Mouse (Mus musculus) forebrain, embryonic 11.5 days (tissue): ENCODE results near the gene Dctn2. TPM values are rescaled to one million over a fixed set of nuclear protein-coding genes. Genes with fewer than 3 reads are reported as not detected.
"Not testable (repeated sequence)": the region's sequence is repeated elsewhere in the genome, so short reads cannot be mapped to it uniquely, and the experiment has no call there.

Experiments used
- ATAC-seq: fragments of 200-750 bp; cut with Nextera tagmentation; replicated peaks from 2 replicates; pipeline ENCODE4 v1.8.0; 2017; ENCODE audit warnings: moderate TSS enrichment; ENCODE audit not compliant: low FRiP score
- DNase-seq: peaks from one replicate; pipeline ENCODE4 v3.0.0-alpha.2; 2017; ENCODE audit warnings: low spot score
- H3K27ac ChIP-seq: fragments of 300-500 bp; sonication (generic); 2 replicates; pipeline ENCODE4 v1.5.1; 2014; ENCODE audit warnings: low read depth, low read length
- H3K27me3 ChIP-seq: fragments of 300-500 bp; sonication (generic); 2 replicates; pipeline ENCODE4 v1.6.1; 2014; ENCODE audit warnings: mild to moderate bottlenecking, low read length, mixed read lengths; ENCODE audit not compliant: control insufficient read depth, insufficient read depth
- H3K36me3 ChIP-seq: fragments of 300-500 bp; sonication (generic); 2 replicates; pipeline ENCODE4 v1.6.1; 2014; ENCODE audit warnings: mild to moderate bottlenecking, low read length, moderate library complexity, mixed read lengths; ENCODE audit not compliant: control insufficient read depth, insufficient read depth
- H3K4me1 ChIP-seq: fragments of 300-500 bp; sonication (generic); replicated peaks from 2 replicates; pipeline ENCODE4 v1.6.1; 2014; ENCODE audit warnings: low read length, mixed read lengths; ENCODE audit not compliant: control insufficient read depth, insufficient read depth
- H3K4me2 ChIP-seq: fragments of 300-500 bp; sonication (generic); 2 replicates; pipeline ENCODE4 v1.6.1; 2014; ENCODE audit warnings: low read depth, mild to moderate bottlenecking, low read length, moderate library complexity, mixed read lengths; ENCODE audit not compliant: severe bottlenecking
- H3K4me3 ChIP-seq: fragments of 300-500 bp; sonication (generic); 2 replicates; pipeline ENCODE4 v1.5.1; 2014; ENCODE audit warnings: low read depth, low read length
- H3K9ac ChIP-seq: fragments of 300-500 bp; sonication (generic); 2 replicates; pipeline ENCODE4 v1.6.1; 2014; ENCODE audit warnings: low read length
- H3K9me3 ChIP-seq: fragments of 300-500 bp; sonication (generic); 2 replicates; pipeline ENCODE4 v1.6.1; 2016; ENCODE audit warnings: low read length, mixed read lengths; ENCODE audit not compliant: control insufficient read depth
- WGBS: fragments of 180-500 bp; shearing (Covaris S2); extraction: QIAGEN DNeasy Blood & Tissue Kit; methylation state at CpG from one replicate; pipeline ENCODE4 v1.1.7; 2014; 5-methylcytosine and 5-hydroxymethylcytosine counted together
- polyA plus RNA-seq: library from polyadenylated mRNA; unstranded; fragments of >200 nt; fragmentation: Nextera tagmentation; extraction: Ambion mirVana; gene quantifications from 2 replicates; pipeline ENCODE4 v1.2.1, GENCODE M21; 2014

Dctn2 gene
- polyA plus RNA-seq, 1 experiment from 2014 or later: 202 TPM

GRCm38 (mm10) chr10:127310523-127311475, 44.6 kb downstream of the Dctn2 start:
- Histone ChIP-seq H3K27me3 (no peaks in the 10 kb centered on the region), H3K36me3 (peaks cover 7% of the 10 kb centered on the region; the same call in 1 of the 2 replicates), H3K9me3 (no peaks in the 10 kb centered on the region), H3K27ac (no peak overlapping the region), H3K4me3 (peak overlapping the region; percentile 79), H3K9ac (peak overlapping the region; percentile 82), H3K4me1 (peaks cover 4% of the 10 kb centered on the region), H3K4me2 (peak overlapping the region; percentile 51)
- WGBS: 41% methylated on average over 23 of the region's 23 CpGs
- ATAC-seq (peak; percentile 43), DNase-seq (no peak)

- H3K27me3 ChIP-seq: no peaks in the 10 kb centered on the region
- H3K9me3 ChIP-seq: no peaks in the 10 kb centered on the region
- peak within 1 kb of the TSS; percentile 82 for H3K9ac ChIP-seq
- ATAC-seq: peak; percentile 96
- H3K4me2 ChIP-seq: peak within 1 kb of the TSS; percentile 51
- H3K27ac ChIP-seq: 0 out of 2 replicates have a peak within 1 kb of the TSS, but pooled peaks have one; percentile 37
- peaks cover 7% of the 10 kb centered on the region; the same call in 1 of the 2 replicates for H3K36me3 ChIP-seq
- H3K4me3 ChIP-seq: peak within 1 kb of the TSS; percentile 79
- H3K4me1 ChIP-seq: peaks cover 4% of the 10 kb centered on the region
- under 1% methylated on average over 65 of the region's 65 CpGs for WGBS
- DNase-seq: peak; percentile 94
Observed at GRCm38 (mm10) chr10:127311476-127312355, 45.5 kb downstream of the Dctn2 start, which contains the start of gene Mars. TSS of gene Mars (minus strand) at chr10:127311786.

GRCm38 (mm10) chr10:127312356-127312676, 46.1 kb downstream of the Dctn2 start:
- Histone ChIP-seq H3K4me2 (peak overlapping the region; percentile 51), H3K4me3 (peak overlapping the region; percentile 79), H3K36me3 (peaks cover 5% of the 10 kb centered on the region; the same call in 1 of the 2 replicates), H3K27ac (0 out of 2 replicates have a peak overlapping the region, but pooled peaks have one; percentile 37), H3K4me1 (peaks cover 4% of the 10 kb centered on the region), H3K9me3 (no peaks in the 10 kb centered on the region), H3K27me3 (no peaks in the 10 kb centered on the region), H3K9ac (peak overlapping the region; percentile 55)
- WGBS: 0% methylated on average over 4 of the region's 4 CpGs
- ATAC-seq: peak; percentile 45
- DNase-seq: peak; percentile 91

DNA sequence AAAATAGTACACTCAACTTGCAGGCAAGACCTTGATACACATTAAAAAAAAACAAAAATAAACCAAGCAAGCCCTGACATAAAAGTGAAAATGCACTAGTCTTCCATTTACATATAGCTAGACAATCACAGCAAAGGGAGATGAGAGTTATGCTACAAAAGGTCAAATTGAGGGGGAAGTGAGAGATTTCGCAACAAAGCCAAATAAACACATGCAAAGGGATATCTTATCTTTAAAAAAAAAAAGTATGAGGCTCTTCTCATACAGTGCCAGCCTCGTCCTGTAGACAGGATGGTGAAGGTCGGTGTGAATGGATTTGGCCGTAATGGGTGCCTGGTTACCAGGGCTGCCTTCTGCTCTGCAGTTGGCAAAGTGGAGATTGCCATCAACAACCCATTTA, 46.7 kb downstream of the Dctn2 start:
- Histone ChIP-seq H3K4me1 (peaks cover 4% of the 10 kb centered on the region), H3K4me2 (no peak overlapping the region), H3K36me3 (peaks cover 2% of the 10 kb centered on the region; the same call in 1 of the 2 replicates), H3K9me3 (no peaks in the 10 kb centered on the region), H3K4me3 (no peak overlapping the region), H3K27me3 (no peaks in the 10 kb centered on the region), H3K9ac (no peak overlapping the region), H3K27ac (no peak overlapping the region)
- WGBS: 80% methylated on average over 4 of the region's 4 CpGs
- DNase-seq: no peak
- no peak for ATAC-seq

- not testable (repeated sequence) for H3K9ac ChIP-seq, H3K27me3 ChIP-seq, H3K4me1 ChIP-seq, H3K4me3 ChIP-seq, DNase-seq, H3K4me2 ChIP-seq, H3K36me3 ChIP-seq, ATAC-seq, H3K9me3 ChIP-seq, H3K27ac ChIP-seq
- 95% methylated on average over 5 of the region's 5 CpGs for WGBS
Observed at GRCm38 (mm10) chr10:127313516-127313915, 47.3 kb downstream of the Dctn2 start.

GRCm38 (mm10) chr10:127314950-127315349, 48.8 kb downstream of the Dctn2 start:
- 96% methylated on average over 1 of the region's 1 CpGs for WGBS
- DNase-seq, H3K27ac ChIP-seq, H3K9me3 ChIP-seq, ATAC-seq, H3K4me1 ChIP-seq, H3K36me3 ChIP-seq, H3K27me3 ChIP-seq, H3K4me3 ChIP-seq, H3K4me2 ChIP-seq, H3K9ac ChIP-seq: not testable (repeated sequence)

DNA sequence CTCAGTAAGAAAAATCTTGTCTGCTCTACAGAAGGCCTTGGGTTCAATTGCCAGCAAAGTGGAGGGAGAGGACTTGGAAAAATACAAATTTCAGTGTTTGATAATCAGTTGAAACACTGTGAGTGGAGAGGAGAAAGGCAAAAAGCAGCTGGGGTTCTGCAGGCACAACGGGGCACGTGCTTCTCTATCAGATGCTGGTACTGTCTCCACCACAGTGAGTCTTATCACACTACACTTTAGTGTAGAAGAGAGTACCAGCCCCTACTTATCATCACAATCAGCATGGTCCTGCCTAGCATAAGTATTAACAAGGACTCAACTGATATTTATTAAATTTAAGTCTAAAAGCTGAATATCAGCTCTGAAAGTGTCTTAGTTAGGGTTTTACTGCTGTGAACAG, 51.1 kb downstream of the Dctn2 start:
- DNase-seq (no peak), ATAC-seq (no peak)
- Histone ChIP-seq H3K4me1 (no peaks in the 10 kb centered on the region), H3K4me3 (no peak overlapping the region), H3K36me3 (no peaks in the 10 kb centered on the region), H3K27ac (no peak overlapping the region), H3K27me3 (no peaks in the 10 kb centered on the region), H3K9me3 (no peaks in the 10 kb centered on the region), H3K4me2 (no peak overlapping the region), H3K9ac (no peak overlapping the region)
- WGBS: 77% methylated on average over 2 of the region's 2 CpGs

DNA sequence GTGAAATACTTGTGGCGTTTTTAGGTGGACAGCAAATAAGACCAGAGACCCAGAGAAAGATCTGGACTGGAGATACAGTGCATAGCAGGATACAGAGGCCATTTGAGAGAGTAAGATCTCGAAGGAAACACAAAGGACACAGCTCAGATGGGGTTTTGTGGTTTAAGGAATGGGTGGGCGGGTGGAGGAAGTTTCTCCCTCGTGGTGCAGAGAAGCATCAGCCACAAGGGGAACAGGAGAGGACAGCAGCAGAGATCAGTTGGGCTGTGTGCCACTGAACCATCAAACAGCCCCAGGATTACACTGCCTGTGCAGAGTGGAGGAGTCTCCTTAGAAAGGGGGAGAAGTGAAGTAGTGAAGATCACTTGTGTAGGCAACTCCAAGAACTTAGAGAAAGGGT, 51.8 kb downstream of the Dctn2 start:
- no peak for DNase-seq
- Histone ChIP-seq H3K27me3 (no peaks in the 10 kb centered on the region), H3K36me3 (no peaks in the 10 kb centered on the region), H3K27ac (no peak overlapping the region), H3K9me3 (no peaks in the 10 kb centered on the region), H3K4me3 (no peak overlapping the region), H3K4me1 (no peaks in the 10 kb centered on the region), H3K4me2 (no peak overlapping the region), H3K9ac (no peak overlapping the region)
- WGBS: 46% methylated on average over 4 of the region's 4 CpGs
- no peak for ATAC-seq
